Mouse (Mus musculus) layer of hippocampus, adult 11-12 months (tissue): ENCODE results near the gene Ccdc177.
"Not testable (repeated sequence)": the region's sequence is repeated elsewhere in the genome, so short reads cannot be mapped to it uniquely, and the experiment has no call there.

Experiments used
- DNase-seq: peaks from one replicate; pipeline ENCODE4 v3.0.0; 2022; ENCODE audit warnings: low spot score

The Ccdc177 gene

GRCm38 (mm10) chr12:80760396-80760801, at the start of gene Ccdc177:
TSS of gene Ccdc177 (minus strand) at chr12:80760687.
- DNase-seq: peak; percentile 82

DNA sequence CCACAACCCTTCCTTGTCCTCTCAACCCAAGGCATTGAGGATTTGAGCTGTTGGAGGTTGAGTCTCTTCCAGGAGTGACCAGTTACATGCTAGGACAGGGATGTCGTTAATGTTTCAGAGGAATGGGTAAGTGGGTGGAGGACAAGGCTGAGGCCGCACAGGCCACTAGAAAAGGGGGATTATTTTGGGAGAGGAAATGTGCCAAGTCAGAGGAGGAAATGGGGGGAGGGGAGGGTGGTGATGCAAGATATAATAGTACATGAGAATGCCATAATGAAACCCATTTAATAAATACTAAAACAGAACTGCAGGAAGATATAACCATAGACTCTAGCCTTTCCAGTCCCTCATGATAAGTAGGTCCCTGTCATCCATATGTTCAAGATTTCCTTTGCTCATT, 49.5 kb upstream of the Ccdc177 start:
- DNase-seq: no peak

- DNase-seq: no peak
These were observed 47.1 kb upstream of the Ccdc177 start for GRCm38 (mm10) chr12:80807451-80808085.

GRCm38 (mm10) chr12:80804861-80805428, 44.5 kb upstream of the Ccdc177 start:
- DNase-seq: no peak

- peak; percentile 78 for DNase-seq
These were observed 43.4 kb upstream of the Ccdc177 start for GRCm38 (mm10) chr12:80803924-80804323.

DNA sequence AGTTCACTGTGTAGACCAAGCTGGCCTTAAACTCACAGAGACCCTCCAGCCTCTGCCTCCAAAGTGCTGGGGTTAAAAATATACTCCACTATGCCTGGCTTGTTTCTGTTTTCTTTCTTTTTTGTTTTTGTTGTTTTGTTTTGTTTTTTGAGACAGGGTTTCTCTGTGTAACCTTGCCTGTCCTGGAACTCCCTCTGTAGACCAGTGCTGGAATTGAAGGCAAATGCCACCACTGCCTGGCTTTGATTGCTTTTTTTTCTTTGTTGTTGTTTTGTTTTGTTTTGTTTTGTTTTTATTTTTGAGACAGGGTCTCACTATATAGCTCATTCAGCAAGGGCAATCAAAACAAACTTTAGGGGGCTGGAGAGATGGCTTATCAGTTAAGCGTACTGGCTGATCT, 41.0 kb upstream of the Ccdc177 start:
- no peak for DNase-seq

DNA sequence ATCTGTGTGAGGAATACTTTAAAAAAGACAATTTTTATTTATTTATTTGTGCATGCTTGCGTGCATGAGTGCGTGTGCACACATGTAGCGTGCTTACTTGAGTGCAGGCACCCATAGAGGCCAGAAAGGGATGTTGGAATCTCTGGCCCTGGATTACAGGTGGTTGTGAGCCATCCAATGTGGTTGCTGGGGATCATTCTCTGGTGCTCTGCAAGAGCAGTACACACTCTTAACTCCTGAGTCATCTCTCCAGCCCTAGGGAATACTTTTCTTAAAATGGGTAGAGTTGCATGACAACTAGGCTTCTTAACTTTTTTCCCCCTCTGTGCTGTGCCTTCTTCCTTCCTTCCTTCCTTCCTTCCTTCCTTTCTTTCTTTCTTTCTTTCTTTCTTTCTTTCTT, 39.7 kb upstream of the Ccdc177 start:
- no peak for DNase-seq

GRCm38 (mm10) chr12:80798271-80798670, 37.8 kb upstream of the Ccdc177 start:
- no peak for DNase-seq

DNA sequence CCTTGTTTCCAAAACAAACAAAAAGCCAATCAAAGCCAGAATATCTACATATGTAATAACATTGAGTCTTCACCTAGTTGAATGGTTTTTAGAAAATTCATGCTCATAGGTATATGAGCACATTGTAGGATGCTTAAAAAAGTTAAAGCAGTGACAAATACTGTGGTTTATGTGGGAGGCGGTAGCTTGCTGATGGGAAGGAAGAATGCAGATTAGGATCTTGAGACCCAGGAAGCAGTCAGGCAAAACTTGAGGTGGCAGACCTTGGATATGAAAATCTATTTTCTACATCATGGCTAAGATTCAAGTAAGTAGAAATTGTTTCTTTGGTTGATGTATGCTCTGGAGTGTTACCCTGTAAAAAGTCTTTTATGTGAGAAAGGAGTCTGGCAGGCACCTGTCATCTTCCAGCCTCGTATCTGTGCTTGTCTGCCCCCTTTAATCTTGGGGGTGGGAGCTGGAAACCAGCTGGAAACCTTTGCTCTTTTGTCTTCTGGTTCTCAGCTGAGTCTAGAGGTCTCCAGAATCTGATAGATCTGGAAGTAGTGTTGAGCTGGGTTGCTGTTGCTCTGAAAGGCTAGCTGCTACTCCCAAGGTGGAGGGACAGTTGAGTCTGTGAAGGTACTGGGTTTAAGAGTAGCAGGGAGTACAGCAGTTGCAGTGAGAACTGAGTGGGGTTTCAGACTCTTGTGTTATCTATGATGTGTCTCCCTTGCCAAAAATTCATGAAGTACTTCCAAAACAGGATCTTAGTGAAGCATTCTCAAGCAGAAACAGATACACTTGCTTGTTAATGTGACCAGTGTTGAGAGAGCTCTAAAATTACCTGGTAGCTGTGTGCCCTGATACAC, 34.7 kb upstream of the Ccdc177 start:
- DNase-seq: no peak

DNA sequence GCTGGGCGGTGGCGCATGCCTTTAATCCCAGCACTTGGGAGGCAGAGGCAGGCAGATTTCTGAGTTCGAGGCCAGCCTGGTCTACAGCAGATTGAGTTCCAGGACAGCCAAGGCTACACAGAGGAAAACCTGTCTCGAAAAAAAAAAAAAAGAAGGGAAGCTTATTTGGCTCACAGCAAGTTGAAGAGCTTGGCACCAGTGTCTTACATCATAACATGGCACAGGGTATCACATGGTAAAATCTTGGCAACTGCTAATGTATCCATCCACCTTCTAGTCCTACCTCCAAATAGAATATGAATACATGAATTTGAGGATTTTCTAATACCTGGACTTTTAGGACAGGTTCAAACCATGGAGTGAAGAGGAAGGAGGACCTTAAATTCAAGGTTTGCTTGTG, 34.0 kb upstream of the Ccdc177 start:
- no peak for DNase-seq

DNA sequence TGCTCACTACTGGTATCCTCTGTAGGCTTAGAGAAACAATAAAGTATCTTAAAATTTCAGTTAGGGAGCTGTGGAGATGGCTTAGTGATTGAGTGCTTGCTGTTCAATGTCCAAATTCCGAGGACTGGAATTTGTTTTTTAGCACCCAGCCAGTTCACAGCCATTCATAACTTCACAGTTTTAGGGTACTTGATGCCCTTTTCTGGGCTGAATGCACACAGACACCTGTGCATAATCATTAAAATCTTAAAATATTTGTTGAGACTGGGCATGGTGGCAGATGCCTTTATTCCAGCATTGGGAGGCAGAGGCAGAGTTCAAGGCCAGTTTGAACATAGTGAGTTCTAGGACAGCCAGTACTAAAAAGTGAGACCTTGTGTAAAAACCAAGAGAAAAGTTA, 33.0 kb upstream of the Ccdc177 start:
- no peak for DNase-seq

- DNase-seq: no peak
These were observed 32.4 kb upstream of the Ccdc177 start for GRCm38 (mm10) chr12:80792867-80793266.

DNA sequence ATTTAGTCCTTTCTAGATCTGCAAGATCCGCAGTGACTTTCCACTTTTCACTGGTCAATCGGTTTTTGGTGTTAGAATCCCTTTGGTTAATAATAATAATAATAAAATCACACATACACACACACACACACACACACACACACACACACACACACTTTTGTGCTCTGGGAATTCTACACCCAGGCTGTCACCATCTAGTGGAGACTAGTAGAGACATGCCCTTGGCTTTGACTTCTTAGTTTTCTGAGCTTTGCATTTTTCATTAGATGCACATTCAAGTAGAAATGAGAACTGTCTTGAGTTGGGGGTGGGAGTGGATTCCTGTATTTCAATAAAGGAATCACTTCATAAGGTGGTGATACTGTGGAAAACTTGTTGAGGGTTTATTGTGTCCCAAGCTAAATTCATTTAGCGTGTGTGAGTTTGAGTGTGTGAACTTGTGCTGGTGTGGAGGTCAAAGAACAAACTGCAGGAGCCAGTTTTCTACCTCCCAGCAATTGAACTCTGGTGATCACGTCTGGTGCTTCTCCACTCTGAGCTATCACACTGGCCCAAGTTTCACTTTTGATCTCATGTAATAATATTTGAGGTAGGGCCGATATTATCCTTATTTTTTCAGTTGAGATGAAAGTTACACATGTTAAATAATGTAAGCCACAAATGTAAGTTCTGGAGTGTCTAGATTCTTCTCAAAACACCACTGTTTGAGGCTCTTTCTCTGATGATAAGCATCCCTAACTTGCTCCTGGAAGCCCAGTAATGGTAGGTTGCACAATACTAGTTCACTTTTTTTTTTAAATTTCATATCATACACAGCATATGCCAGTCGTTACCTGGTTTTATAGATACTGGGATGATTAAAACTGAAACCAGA, 31.3 kb upstream of the Ccdc177 start:
- DNase-seq: no peak

GRCm38 (mm10) chr12:80790700-80791570, 30.4 kb upstream of the Ccdc177 start:
- no peak for DNase-seq

GRCm38 (mm10) chr12:80789849-80790694, 29.6 kb upstream of the Ccdc177 start, which contains the start of gene Susd6:
TSS of gene Susd6 (plus strand) at chr12:80790510.
- DNase-seq: peak; percentile 99

DNA sequence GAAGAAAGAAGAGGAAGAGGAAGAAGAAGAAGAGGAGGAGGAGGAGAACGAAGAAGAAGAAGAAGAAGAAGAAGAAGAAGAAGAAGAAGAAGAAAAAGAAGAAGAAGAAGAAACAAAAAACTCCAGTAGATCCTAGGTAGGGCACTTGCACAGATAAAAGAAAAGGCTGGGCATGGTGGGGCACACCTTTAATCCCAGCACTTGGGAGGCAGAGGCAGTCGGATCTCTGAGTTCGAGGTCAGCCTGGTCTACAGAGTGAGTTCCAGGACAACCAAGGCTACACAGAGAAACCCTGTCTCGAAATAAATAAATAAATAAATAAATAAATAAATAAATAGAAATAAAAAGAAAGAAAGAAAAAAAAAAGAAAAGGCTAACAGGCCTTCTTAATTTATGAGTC, 28.8 kb upstream of the Ccdc177 start:
- DNase-seq: not testable (repeated sequence)

GRCm38 (mm10) chr12:80788188-80788587, 27.7 kb upstream of the Ccdc177 start:
- DNase-seq: no peak

DNA sequence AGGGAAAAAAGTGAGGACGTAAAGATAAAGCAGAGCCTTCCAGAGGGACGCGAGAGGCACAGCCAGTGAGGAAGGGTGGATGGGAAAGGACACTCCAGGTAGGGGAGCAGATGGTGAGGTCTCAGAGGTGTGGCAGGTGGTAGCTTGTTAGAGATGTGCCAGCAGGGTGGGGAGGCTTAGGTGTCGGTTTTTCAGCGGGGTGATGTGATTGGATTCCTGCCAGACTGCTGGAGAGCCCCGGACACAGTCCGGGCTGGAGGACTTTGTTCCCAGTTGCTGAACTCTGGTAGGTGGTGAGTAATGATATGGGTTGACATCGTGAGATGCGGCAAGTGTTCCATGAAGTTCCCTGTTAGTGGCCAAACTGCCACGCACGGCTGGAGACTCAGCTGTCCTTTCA, 27.1 kb upstream of the Ccdc177 start:
- no peak for DNase-seq

- DNase-seq: no peak
These were observed 26.1 kb upstream of the Ccdc177 start for GRCm38 (mm10) chr12:80786591-80786990.

- DNase-seq: no peak
These were observed 25.1 kb upstream of the Ccdc177 start for GRCm38 (mm10) chr12:80785597-80785996.
